Mouse (Mus musculus) MEL (cell line): ENCODE results near the gene Bhmt2.

Source experiments
- BHLHE40 ChIP-seq: IDR thresholded peaks from 2 replicates; pipeline ENCODE4 v1.6.1; 2012; ENCODE audit warnings: low read depth, mild to moderate bottlenecking, inconsistent platforms, low read length, improper control_type of control experiment, borderline replicate concordance
- CTCF ChIP-seq, 3 experiments: IDR thresholded peaks in 2 of 3; conservative IDR thresholded peaks in 1 of 3; 2 replicates each; pipeline ENCODE4 v1.5.1; 2011 to 2012; ENCODE audit warnings: low read length in 3 of 3, low read depth in 2 of 3, mild to moderate bottlenecking in 2 of 3, improper control_type of control experiment in 1 of 3, inconsistent platforms in 1 of 3, mixed read lengths in 1 of 3, moderate library complexity in 1 of 3; ENCODE audit not compliant: control insufficient read depth in 1 of 3, insufficient read depth in 1 of 3, poor library complexity in 1 of 3, severe bottlenecking in 1 of 3
- HCFC1 ChIP-seq: IDR thresholded peaks from 2 replicates; pipeline ENCODE4 v1.6.1; 2012; ENCODE audit warnings: low read depth, mild to moderate bottlenecking, inconsistent platforms, low read length, improper control_type of control experiment, moderate library complexity
- MXI1 ChIP-seq: IDR thresholded peaks from 2 replicates; pipeline ENCODE4 v1.6.1; 2011; ENCODE audit warnings: mild to moderate bottlenecking, low read depth, low read length, improper control_type of control experiment
- POLR2AphosphoS5 ChIP-seq: IDR thresholded peaks from 2 replicates; pipeline ENCODE4 v1.6.1; 2012; ENCODE audit warnings: low read depth, borderline replicate concordance, mild to moderate bottlenecking, inconsistent platforms, low read length, moderate library complexity, mixed read lengths
- RAD21 ChIP-seq: IDR thresholded peaks from 2 replicates; pipeline ENCODE4 v1.6.1; 2011; ENCODE audit warnings: mild to moderate bottlenecking, low read depth, low read length, improper control_type of control experiment
- SMC3 ChIP-seq: IDR thresholded peaks from 2 replicates; pipeline ENCODE4 v1.6.1; 2011; ENCODE audit warnings: low read depth, low read length, improper control_type of control experiment
- TAL1 ChIP-seq: IDR thresholded peaks from 2 replicates; pipeline ENCODE4 v1.6.1; 2012; ENCODE audit warnings: mild to moderate bottlenecking, inconsistent platforms, low read length, moderate library complexity, mixed read lengths
- TBP ChIP-seq: IDR thresholded peaks from 2 replicates; pipeline ENCODE4 v1.8.0; 2011; ENCODE audit warnings: low read depth, low read length, improper control_type of control experiment
- UBTF ChIP-seq: IDR thresholded peaks from 2 replicates; pipeline ENCODE4 v1.6.1; 2012; ENCODE audit warnings: low read depth, mild to moderate bottlenecking, inconsistent platforms, low read length, improper control_type of control experiment, moderate library complexity, borderline replicate concordance; ENCODE audit not compliant: insufficient read depth
- USF1 ChIP-seq: IDR thresholded peaks from 2 replicates; pipeline ENCODE4 v1.6.1; 2014; ENCODE audit warnings: low read depth, mild to moderate bottlenecking, inconsistent platforms, low read length, improper control_type of control experiment, moderate library complexity
- USF2 ChIP-seq, 2 experiments: IDR thresholded peaks; 2 replicates each; pipeline ENCODE4 v1.6.1; 2011 to 2012; ENCODE audit warnings: improper control_type of control experiment in 2 of 2, low read length in 2 of 2, borderline replicate concordance in 1 of 2, inconsistent platforms in 1 of 2, low read depth in 1 of 2, mild to moderate bottlenecking in 1 of 2; ENCODE audit not compliant: insufficient read depth in 1 of 2

- TF ChIP-seq MXI1 (no peak), USF2 (IDR thresholded peaks at IDR 0.05; ENCODE audit: borderline replicate concordance in 1 of 2, insufficient read depth in 1 of 2, low read depth in 1 of 2, low read length in 2 of 2) (no peak), POLR2AphosphoS5 (no peak), RAD21 (no peak), TBP (no peak), UBTF (no peak), HCFC1 (no peak), USF1 (no peak), CTCF (IDR thresholded peaks at IDR 0.05 in 2 of 3, conservative IDR thresholded peaks at IDR 0.05 in 1 of 3; ENCODE audit: control insufficient read depth in 1 of 3, insufficient read depth in 1 of 3, low read depth in 2 of 3, low read length in 3 of 3, poor library complexity in 1 of 3, severe bottlenecking in 1 of 3) (no peak), TAL1 (no peak), BHLHE40 (no peak), SMC3 (no peak)
Measured at GRCm38 (mm10) chr13:93723455-93723854, 49.4 kb upstream of the Bhmt2 start.
